Mouse (Mus musculus): Measurements from ENCODE around the gene Pbx2. TPM values are rescaled to one million over a fixed set of nuclear protein-coding genes. Genes with fewer than 3 reads are reported as not detected.

The Pbx2 gene
- polyA plus RNA-seq, 1 experiment, result 18.1 TPM

DNA sequence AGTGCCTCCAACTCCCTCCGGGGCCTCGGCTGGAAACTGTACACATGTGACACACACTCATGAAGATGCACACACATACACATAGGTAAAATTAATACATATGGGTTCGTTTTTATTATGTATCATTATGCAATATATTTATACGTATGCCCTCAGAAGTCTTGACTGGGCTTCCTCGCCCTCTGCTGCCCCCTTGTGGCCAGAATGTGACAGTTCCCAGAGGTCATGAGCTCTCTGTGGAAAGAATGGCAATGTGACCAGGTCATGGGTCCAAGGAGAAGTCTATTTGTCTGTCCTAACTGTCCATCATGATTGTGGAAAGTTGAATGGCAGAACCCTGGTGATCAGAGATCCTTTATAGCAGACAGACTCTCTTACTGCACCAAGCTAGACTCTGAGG lies 35.6 kb upstream of the Pbx2 start:
- H3K79me2 ChIP-seq (ENCODE audit: control insufficient read depth, insufficient read depth), result no peaks in the 10 kb centered on the region
- no peaks in the 10 kb centered on the region for H3K79me3 ChIP-seq (ENCODE audit: low read depth)
- H3K36me3 ChIP-seq (ENCODE audit: control insufficient read depth, insufficient read depth), result no peaks in the 10 kb centered on the region
- peaks cover 24% of the 10 kb centered on the region for H3K27me3 ChIP-seq (ENCODE audit: control insufficient read depth, insufficient read depth, insufficient read length)
- TF ChIP-seq MYOD1 (IDR thresholded peaks at IDR 0.05; ENCODE audit: control insufficient read depth, insufficient read length, low read depth) (no peak), CTCF (IDR thresholded peaks at IDR 0.05; ENCODE audit: control insufficient read depth, insufficient read depth, insufficient read length) (peak; percentile 64), USF1 (IDR thresholded peaks at IDR 0.05; ENCODE audit: low read depth) (no peak), FOSL1 (IDR thresholded peaks at IDR 0.05; ENCODE audit: insufficient read depth, low read length, poor library complexity, severe bottlenecking) (no peak), MYOG (IDR thresholded peaks at IDR 0.05; ENCODE audit: control insufficient read depth, extremely low read depth, insufficient read length) (no peak)
- H3ac ChIP-seq (ENCODE audit: control insufficient read depth, insufficient read length, low read depth), result no peak overlapping the region
- H3K4me3 ChIP-seq (ENCODE audit: insufficient read depth, poor library complexity, severe bottlenecking), result no peak overlapping the region

DNA sequence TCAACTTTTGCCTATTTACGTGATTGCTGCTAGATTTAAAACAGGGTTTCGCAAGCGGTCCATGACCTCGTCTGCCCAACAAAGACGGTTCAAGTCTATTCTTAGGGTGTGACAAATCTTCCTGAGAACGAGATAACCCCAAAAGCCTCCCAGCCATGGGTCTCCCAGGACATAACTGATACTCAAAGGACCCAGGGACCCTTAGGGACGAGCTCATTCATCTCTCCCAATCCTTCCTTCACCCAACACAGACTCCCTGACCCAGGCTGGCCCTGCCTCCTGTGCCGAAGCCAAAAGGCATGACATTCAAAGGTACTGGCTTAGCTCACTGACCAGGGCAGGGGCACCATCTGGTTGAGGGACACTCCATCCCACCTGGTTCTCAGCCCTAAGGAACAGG lies 34.7 kb upstream of the Pbx2 start:
- H3ac ChIP-seq (ENCODE audit: control insufficient read depth, insufficient read length, low read depth), result no peak overlapping the region
- H3K79me2 ChIP-seq (ENCODE audit: control insufficient read depth, insufficient read depth), result no peaks in the 10 kb centered on the region
- no peak overlapping the region for H3K4me3 ChIP-seq (ENCODE audit: insufficient read depth, poor library complexity, severe bottlenecking)
- no peaks in the 10 kb centered on the region for H3K79me3 ChIP-seq (ENCODE audit: low read depth)
- TF ChIP-seq FOSL1 (IDR thresholded peaks at IDR 0.05; ENCODE audit: insufficient read depth, low read length, poor library complexity, severe bottlenecking) (no peak), CEBPB (IDR thresholded peaks at IDR 0.05; ENCODE audit: low read depth) (no peak), USF1 (IDR thresholded peaks at IDR 0.05; ENCODE audit: low read depth) (no peak), MYOG (IDR thresholded peaks at IDR 0.05; ENCODE audit: control insufficient read depth, extremely low read depth, insufficient read length) (no peak), MAX (IDR thresholded peaks at IDR 0.05) (no peak), CTCF (IDR thresholded peaks at IDR 0.05; ENCODE audit: control insufficient read depth, insufficient read depth, insufficient read length) (no peak), MYOD1 (IDR thresholded peaks at IDR 0.05; ENCODE audit: control insufficient read depth, insufficient read length, low read depth) (no peak)
- peaks cover 27% of the 10 kb centered on the region for H3K27me3 ChIP-seq (ENCODE audit: control insufficient read depth, insufficient read depth, insufficient read length)
- H3K36me3 ChIP-seq (ENCODE audit: control insufficient read depth, insufficient read depth), result no peaks in the 10 kb centered on the region

DNA sequence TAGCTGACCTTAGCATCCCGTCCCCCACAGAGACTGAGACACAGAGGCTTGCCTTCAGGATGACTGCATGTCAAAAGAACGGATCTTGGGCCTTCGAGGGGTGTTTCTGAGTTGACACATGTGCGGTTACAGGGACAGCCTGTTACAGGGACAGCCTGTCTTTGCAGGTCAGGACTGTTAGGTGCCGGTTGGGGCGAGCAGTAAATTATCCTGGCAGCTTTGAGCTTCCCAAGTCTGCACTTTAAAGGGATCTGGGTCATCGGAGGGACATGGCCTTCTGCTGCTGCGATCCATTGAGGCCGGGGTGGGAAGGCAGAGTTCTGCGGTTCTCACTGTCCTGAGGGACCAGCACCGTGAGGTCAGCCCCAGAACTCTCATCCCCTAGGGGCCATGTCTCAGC lies 33.7 kb upstream of the Pbx2 start:
- Histone ChIP-seq H3K27me3 (ENCODE audit: control insufficient read depth, insufficient read depth, insufficient read length) (peaks cover 27% of the 10 kb centered on the region), H3K4me3 (ENCODE audit: insufficient read depth, poor library complexity, severe bottlenecking) (no peak overlapping the region), H3ac (ENCODE audit: control insufficient read depth, insufficient read length, low read depth) (no peak overlapping the region), H3K36me3 (ENCODE audit: control insufficient read depth, insufficient read depth) (no peaks in the 10 kb centered on the region), H3K79me3 (ENCODE audit: low read depth) (no peaks in the 10 kb centered on the region), H3K79me2 (ENCODE audit: control insufficient read depth, insufficient read depth) (no peaks in the 10 kb centered on the region)
- TF ChIP-seq CEBPB (IDR thresholded peaks at IDR 0.05; ENCODE audit: low read depth), result no peak
- no peak for TF ChIP-seq MAX (IDR thresholded peaks at IDR 0.05)
- no peak for TF ChIP-seq MYOD1 (IDR thresholded peaks at IDR 0.05; ENCODE audit: control insufficient read depth, insufficient read length, low read depth)
- no peak for TF ChIP-seq CTCF (IDR thresholded peaks at IDR 0.05; ENCODE audit: control insufficient read depth, insufficient read depth, insufficient read length)
- no peak for TF ChIP-seq MYOG (IDR thresholded peaks at IDR 0.05; ENCODE audit: control insufficient read depth, extremely low read depth, insufficient read length)
- no peak for TF ChIP-seq FOSL1 (IDR thresholded peaks at IDR 0.05; ENCODE audit: insufficient read depth, low read length, poor library complexity, severe bottlenecking)
- no peak for TF ChIP-seq USF1 (IDR thresholded peaks at IDR 0.05; ENCODE audit: low read depth)

DNA sequence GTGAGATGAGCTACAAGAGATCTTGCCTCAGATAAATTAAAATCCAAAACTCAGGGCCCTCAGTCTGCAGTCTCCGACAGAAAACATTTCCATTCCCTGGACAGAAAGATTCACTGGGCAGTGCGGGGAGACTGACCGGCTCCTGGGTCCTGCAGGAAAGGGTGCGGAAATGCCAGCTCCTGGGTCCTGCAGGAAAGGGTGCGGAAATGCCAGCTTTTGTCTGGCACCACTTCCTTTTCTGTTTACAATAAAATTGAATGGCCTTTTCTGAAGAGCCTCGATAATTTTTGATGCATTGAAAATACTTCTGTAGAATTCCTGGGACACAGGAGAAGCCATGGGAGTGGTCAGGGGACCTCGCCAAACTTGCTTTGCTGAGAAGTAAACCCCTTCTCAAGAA lies 31.9 kb upstream of the Pbx2 start:
- Histone ChIP-seq H3K79me3 (ENCODE audit: low read depth) (no peaks in the 10 kb centered on the region), H3K4me3 (ENCODE audit: insufficient read depth, poor library complexity, severe bottlenecking) (no peak overlapping the region), H3ac (ENCODE audit: control insufficient read depth, insufficient read length, low read depth) (no peak overlapping the region), H3K79me2 (ENCODE audit: control insufficient read depth, insufficient read depth) (no peaks in the 10 kb centered on the region), H3K36me3 (ENCODE audit: control insufficient read depth, insufficient read depth) (no peaks in the 10 kb centered on the region), H3K27me3 (ENCODE audit: control insufficient read depth, insufficient read depth, insufficient read length) (peaks cover 34% of the 10 kb centered on the region)
- no peak for TF ChIP-seq MYOG (IDR thresholded peaks at IDR 0.05; ENCODE audit: control insufficient read depth, extremely low read depth, insufficient read length)
- no peak for TF ChIP-seq USF1 (IDR thresholded peaks at IDR 0.05; ENCODE audit: low read depth)
- no peak for TF ChIP-seq MYOD1 (IDR thresholded peaks at IDR 0.05; ENCODE audit: control insufficient read depth, insufficient read length, low read depth)
- no peak for TF ChIP-seq CEBPB (IDR thresholded peaks at IDR 0.05; ENCODE audit: low read depth)
- no peak for TF ChIP-seq FOSL1 (IDR thresholded peaks at IDR 0.05; ENCODE audit: insufficient read depth, low read length, poor library complexity, severe bottlenecking)
- no peak for TF ChIP-seq MAX (IDR thresholded peaks at IDR 0.05)
- TF ChIP-seq CTCF (IDR thresholded peaks at IDR 0.05; ENCODE audit: control insufficient read depth, insufficient read depth, insufficient read length), result no peak

DNA sequence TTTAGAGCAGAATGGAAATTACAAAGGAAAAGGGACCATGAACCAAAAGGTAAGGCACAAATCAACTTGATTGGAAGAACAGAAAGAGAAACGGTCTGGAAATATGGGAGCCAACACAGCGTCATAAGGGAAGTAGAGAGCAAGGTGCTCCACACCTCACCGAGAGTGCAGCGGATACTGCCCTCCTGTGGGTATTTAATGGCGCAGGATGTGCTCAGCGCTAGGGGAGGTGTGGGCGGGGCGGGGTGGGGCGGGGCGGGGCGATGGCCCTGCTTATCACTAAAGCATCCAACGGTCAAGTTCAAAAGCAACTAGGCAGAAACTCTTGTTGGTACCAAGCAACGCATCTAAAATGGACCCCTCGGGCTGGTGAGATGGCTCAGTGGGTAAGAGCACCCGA lies 31.2 kb upstream of the Pbx2 start:
- Histone ChIP-seq H3ac (ENCODE audit: control insufficient read depth, insufficient read length, low read depth) (no peak overlapping the region), H3K4me3 (ENCODE audit: insufficient read depth, poor library complexity, severe bottlenecking) (no peak overlapping the region), H3K27me3 (ENCODE audit: control insufficient read depth, insufficient read depth, insufficient read length) (peaks cover 42% of the 10 kb centered on the region), H3K36me3 (ENCODE audit: control insufficient read depth, insufficient read depth) (no peaks in the 10 kb centered on the region), H3K79me3 (ENCODE audit: low read depth) (no peaks in the 10 kb centered on the region), H3K79me2 (ENCODE audit: control insufficient read depth, insufficient read depth) (no peaks in the 10 kb centered on the region)
- TF ChIP-seq MYOG (IDR thresholded peaks at IDR 0.05; ENCODE audit: control insufficient read depth, extremely low read depth, insufficient read length), result no peak
- TF ChIP-seq FOSL1 (IDR thresholded peaks at IDR 0.05; ENCODE audit: insufficient read depth, low read length, poor library complexity, severe bottlenecking), result no peak
- no peak for TF ChIP-seq MYOD1 (IDR thresholded peaks at IDR 0.05; ENCODE audit: control insufficient read depth, insufficient read length, low read depth)
- no peak for TF ChIP-seq CEBPB (IDR thresholded peaks at IDR 0.05; ENCODE audit: low read depth)
- no peak for TF ChIP-seq CTCF (IDR thresholded peaks at IDR 0.05; ENCODE audit: control insufficient read depth, insufficient read depth, insufficient read length)
- TF ChIP-seq MAX (IDR thresholded peaks at IDR 0.05), result no peak
- TF ChIP-seq USF1 (IDR thresholded peaks at IDR 0.05; ENCODE audit: low read depth), result no peak

GRCm38 (mm10) chr17:34560438-34560837 lies 30.6 kb upstream of the Pbx2 start:
- Histone ChIP-seq H3K4me3 (ENCODE audit: insufficient read depth, poor library complexity, severe bottlenecking) (no peak overlapping the region), H3ac (ENCODE audit: control insufficient read depth, insufficient read length, low read depth) (no peak overlapping the region), H3K27me3 (ENCODE audit: control insufficient read depth, insufficient read depth, insufficient read length) (peaks cover 48% of the 10 kb centered on the region), H3K79me2 (ENCODE audit: control insufficient read depth, insufficient read depth) (no peaks in the 10 kb centered on the region), H3K79me3 (ENCODE audit: low read depth) (no peaks in the 10 kb centered on the region), H3K36me3 (ENCODE audit: control insufficient read depth, insufficient read depth) (no peaks in the 10 kb centered on the region)
- TF ChIP-seq CEBPB (IDR thresholded peaks at IDR 0.05; ENCODE audit: low read depth) (no peak), CTCF (IDR thresholded peaks at IDR 0.05; ENCODE audit: control insufficient read depth, insufficient read depth, insufficient read length) (no peak), MAX (IDR thresholded peaks at IDR 0.05) (no peak), MYOG (IDR thresholded peaks at IDR 0.05; ENCODE audit: control insufficient read depth, extremely low read depth, insufficient read length) (no peak), MYOD1 (IDR thresholded peaks at IDR 0.05; ENCODE audit: control insufficient read depth, insufficient read length, low read depth) (no peak), USF1 (IDR thresholded peaks at IDR 0.05; ENCODE audit: low read depth) (no peak), FOSL1 (IDR thresholded peaks at IDR 0.05; ENCODE audit: insufficient read depth, low read length, poor library complexity, severe bottlenecking) (no peak)
